Comparison of ENCODE assay signal across 16 mouse cellular contexts in the genomic region with DNA sequence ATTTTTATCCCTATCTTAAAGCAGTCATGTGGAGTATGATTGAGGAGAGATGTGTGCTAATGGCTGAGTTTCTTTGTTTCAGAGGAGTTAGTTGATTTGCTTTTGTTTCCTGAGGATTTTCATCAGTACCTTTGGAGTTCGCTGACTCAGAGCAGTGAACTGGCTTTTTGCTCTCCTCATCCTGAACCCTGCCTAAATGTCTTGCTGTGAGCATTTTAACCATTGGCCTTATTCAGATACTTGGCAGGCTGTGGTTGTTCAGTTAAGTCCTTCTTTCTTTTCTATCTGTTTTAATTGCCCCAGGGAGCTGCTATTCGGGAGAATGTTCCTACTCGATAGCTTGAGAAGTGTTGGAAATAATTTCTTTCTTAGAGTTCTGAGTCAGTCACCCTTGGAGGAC.
"Had no signal": no experiment of that assay in that cellular context is flagged by ENCODE, and none has a peak within 500 bp of the region (broad histone marks: within the 10 kb centered on the region; RNA-seq: fewer than 3 reads in every experiment).

No protein-coding gene starts in this region.

- ATAC-seq: lung, postnatal 0 days; midbrain, embryonic 13.5 days; midbrain, embryonic 15.5 days had no signal

- DNase-seq: lung, adult 2 months; lung, postnatal 14 days; lung, postnatal 36 days; right cerebral cortex, postnatal 14 days; spleen, adult 18-20 months; thymus, adult 2 months; thymus, postnatal 25 days; thymus, postnatal 4 days had no signal

- H3K4me1 ChIP-seq: lung, embryonic 15.5 days; midbrain, embryonic 13.5 days; midbrain, embryonic 15.5 days; neural tube, embryonic 12.5 days had no signal

- H3K4me3 ChIP-seq: lung, embryonic 15.5 days; megakaryocyte, embryonic 14.5 days; midbrain, embryonic 13.5 days; midbrain, embryonic 15.5 days; neural tube, embryonic 12.5 days had no signal

- H3K4me2 ChIP-seq: lung, embryonic 15.5 days; midbrain, embryonic 11.5 days; midbrain, embryonic 13.5 days; midbrain, embryonic 15.5 days; neural tube, embryonic 12.5 days had no signal

- H3K9me3 ChIP-seq: lung, embryonic 15.5 days; megakaryocyte, embryonic 14.5 days; midbrain, embryonic 13.5 days; midbrain, embryonic 15.5 days; neural tube, embryonic 12.5 days had no signal

- H3K9ac ChIP-seq: lung, embryonic 15.5 days; midbrain, embryonic 13.5 days; midbrain, embryonic 15.5 days; neural tube, embryonic 12.5 days had no signal

- H3K27me3 ChIP-seq: lung, embryonic 15.5 days; megakaryocyte, embryonic 14.5 days; midbrain, embryonic 13.5 days; midbrain, embryonic 15.5 days; neural tube, embryonic 12.5 days had no signal

- H3K27ac ChIP-seq: lung, embryonic 15.5 days; macrophage; midbrain, embryonic 13.5 days; midbrain, embryonic 15.5 days; neural tube, embryonic 12.5 days had no signal

- H3K36me3 ChIP-seq: lung, embryonic 15.5 days; midbrain, embryonic 13.5 days; midbrain, embryonic 15.5 days; neural tube, embryonic 12.5 days had no signal
